Mouse (Mus musculus) layer of hippocampus, postnatal 10 days (tissue): ENCODE measurements at regions not wholly inside any gene's neighbourhood (a gene's known extent, or its start where the extent isn't known, plus 50 kb on each side); places are given as distances from the start of the nearest gene placed in this dataset.

Experiments used
- DNase-seq, 2 experiments: peaks; one replicate each; pipeline ENCODE4 v3.0.0; 2021; ENCODE audit warnings: low spot score in 2 of 2

GRCm38 (mm10) chr13:72800546-72800945 lies 171.9 kb downstream of the Irx2 start:
- no peak for DNase-seq

DNA sequence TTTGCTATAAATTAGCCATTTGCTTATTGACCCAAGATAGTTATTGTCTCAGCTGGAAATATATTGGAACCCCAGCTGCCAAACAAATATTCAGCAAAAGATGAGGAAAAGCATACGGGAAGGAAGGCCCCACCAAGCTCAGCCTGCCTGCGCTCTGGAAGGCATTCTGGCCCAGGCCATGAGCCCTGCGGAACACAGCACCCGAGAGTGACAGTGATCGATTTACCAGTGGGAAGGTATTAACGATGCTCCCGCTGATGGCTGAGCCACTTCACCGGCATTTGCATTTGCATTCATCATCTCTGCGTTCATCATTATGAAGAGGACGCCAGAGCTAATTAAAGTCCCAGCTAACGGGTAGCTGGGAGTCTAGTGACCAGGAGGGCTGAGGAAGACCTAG lies 174.8 kb downstream of the Irx2 start:
- no peak for DNase-seq

DNA sequence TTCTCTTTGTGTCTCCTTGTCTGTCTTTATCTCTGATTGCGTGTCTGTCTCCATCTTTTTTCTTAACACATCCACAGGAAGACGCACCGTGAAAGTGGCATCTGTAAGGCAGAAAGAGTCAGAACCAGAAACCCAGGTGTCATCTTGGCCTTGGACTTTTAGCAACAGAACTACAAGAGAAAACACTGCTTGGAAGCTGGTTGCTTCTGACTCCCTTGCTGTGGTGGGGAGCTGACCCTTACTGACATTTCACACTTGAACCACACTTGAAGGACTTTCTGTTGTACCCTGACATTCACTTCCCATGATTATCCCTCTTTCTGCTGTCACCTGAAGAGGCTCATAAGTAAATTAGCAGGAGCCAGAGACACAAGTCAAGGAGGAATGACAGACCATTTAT lies 180.6 kb downstream of the Irx2 start:
- DNase-seq: no peak

DNA sequence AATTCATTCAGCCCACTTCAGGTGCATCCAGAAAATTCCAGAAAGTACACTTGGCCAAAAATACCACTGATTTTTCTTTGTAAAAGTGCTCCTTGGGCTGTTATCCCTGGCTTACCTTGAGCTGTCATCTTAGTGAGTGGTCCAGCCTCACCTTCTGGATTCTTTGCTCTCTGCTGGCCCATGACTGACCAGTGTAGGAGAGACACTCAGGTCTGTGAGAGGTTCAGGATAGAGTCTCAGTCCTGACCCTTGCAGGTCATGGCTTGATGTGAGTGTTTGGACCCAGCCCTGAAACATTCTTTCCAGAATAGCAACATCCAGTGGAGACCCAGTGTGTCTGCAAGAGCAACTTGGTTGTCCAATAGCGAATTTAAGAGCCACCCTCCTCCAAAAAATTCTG lies 182.0 kb downstream of the Irx2 start:
- DNase-seq: no peak

DNA sequence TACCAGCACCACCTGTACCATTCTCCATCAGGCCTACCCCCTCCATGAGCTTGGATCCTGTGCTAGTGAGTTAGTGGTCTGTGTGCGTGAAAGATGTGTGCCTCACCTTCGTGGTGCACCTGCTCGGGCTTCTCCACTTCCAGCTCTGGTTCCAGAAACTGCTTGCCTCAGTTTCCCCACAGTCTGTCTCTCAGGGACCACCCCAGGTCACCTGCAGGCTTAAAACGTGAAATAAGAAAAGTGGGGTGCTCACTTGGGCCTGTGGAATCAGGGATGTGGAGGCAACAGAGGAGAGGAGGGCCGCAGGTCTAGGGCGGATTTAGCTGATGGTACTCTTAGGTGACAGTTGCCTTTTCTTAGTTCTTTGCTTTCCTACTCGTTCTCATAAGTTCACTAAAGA lies 186.0 kb downstream of the Irx2 start:
- no peak for DNase-seq

DNA sequence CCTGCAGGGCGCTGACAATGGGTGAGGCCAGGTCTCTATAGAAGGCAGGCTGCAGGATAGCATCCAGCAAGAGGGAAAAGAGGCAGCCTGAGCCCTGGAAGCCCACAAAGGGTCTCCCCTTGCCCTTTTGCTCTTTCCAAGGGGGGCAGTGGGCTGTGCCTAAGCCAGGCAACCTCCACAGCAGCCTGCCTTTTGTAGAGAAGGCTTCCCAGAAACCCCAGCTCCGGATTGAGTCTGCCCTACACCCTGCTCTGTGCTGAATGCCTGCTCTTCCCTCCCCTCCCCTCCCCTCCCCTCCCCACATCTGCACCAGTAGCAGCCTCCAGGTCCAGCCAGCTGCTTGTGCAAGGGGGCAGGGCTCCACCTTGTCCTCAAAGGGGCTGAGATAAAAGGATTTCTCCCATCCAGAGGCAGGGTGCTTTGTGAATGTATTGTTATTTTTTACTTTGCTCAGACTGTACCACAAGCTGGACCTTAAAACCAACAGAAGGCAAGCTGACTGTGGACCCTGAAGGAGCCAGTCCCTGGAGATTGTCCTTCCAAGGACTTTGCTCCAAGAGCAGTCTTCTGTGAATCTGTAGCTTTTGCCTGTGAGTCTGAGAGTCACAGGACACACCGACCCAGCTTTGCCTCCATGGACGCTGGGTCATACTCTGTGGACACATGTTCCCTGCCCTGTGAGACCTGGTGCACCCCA lies 186.8 kb downstream of the Irx2 start:
- DNase-seq: no peak

DNA sequence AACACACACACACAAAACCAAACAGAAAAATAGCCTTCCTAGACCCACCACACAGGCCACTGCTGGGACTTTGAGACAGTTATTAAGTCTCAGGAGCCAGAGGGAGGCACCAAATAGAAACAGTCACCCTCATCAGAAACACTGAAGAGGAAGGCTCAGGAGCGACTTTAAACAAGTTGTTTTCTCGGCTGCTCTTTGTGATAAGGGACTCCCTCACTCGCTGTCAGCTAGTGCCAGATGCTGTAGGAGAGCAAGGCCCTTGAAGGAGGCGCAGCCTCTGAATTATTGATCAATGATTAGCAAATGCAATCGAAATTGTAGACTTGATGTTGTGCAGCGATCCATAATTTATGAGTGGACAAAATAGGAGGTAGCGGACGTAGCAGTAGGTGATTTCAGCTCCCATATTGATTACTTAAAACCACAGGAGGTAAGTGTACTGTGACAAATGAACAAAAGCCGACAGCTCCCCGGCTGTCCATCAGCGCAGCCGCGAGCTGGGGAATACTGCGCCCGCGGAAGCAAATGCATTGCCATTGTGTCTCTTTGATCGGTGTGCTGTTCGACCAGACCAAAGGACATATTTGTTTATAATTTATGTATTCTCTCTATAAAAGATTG lies 187.4 kb downstream of the Irx2 start:
- no peak for DNase-seq

GRCm38 (mm10) chr13:72816856-72817255 lies 188.2 kb downstream of the Irx2 start:
- no peak for DNase-seq

- DNase-seq: no peak
These were observed 188.9 kb downstream of the Irx2 start for GRCm38 (mm10) chr13:72817521-72817920.

DNA sequence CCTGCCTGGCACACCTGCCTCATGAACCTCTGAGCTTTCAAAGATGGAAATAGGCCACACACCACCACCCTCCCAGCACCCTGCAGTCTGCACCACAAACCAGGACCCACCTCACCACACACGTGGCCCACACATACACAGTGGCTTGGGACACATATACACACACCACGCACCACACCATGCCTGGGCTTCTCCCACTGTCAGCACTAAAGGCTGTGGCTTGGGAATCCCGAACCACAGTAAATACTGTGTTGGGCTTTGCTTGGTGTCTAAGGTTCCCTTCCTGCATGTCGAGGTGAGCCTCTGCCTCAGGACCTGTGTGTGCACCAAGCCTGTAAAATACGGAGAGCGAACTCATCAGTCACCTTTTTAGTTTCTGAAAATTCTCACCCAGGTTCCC lies 189.3 kb downstream of the Irx2 start:
- no peak for DNase-seq

DNA sequence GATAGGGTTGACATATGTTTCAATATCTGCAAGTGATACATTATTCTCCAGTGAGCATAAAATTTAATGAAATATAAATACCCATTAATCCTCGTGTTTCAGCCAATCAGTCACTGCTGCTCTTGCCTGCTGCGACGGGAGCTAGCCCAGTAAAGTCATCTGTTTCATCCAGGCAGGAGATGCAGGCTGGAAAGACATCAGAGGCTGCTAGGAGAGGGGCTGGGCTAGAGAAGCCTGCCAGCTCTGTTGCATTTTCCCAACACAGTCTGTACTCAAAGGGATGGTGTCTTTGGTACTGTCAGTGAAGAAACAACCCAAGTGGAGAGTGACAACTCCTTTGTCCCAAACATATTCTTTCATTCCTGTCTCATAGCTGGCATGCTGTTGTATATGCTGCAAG lies 198.0 kb downstream of the Irx2 start:
- DNase-seq: peak; percentile 14 to 34

DNA sequence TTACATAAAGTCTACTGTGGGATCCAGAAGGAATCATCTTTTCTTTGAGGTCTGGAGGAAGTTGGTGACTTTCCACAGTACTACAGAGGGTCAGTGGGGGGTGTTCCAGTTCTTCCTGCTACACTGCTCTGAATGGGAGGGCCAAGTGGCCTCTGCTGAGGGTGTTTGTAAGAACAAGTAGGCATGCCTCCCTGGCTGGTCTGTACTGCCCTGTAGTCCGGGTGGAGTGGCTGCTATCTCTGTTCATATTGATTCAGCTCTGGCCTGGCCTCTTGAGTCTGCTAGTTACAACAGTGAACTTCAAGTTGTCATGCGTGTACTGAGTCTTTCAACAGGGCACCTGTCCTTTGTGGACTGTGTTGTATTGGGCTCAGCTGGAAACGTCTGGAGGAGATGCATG lies 200.7 kb downstream of the Irx2 start:
- DNase-seq: no peak

GRCm38 (mm10) chr13:72833326-72833725 lies 204.7 kb downstream of the Irx2 start:
- DNase-seq: no peak

DNA sequence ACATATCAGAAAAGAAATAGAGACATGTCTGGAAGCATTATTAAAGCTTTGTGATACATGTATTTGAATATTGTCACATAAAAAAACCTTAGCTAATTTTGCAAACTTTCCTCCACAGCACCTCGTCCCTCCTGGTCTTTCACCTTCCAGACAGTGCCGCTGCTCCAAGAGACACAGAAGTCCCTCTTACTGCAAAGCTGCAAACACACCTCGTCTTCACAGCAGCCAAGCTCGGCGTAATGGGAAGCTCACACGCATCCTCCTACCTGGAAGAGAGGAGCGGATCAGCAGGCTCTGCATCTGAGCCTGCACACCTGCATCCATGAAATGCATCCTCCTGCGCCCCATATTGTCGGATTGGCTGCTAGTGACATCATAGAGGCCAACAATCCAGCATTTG lies 208.4 kb downstream of the Irx2 start:
- no peak for DNase-seq

DNA sequence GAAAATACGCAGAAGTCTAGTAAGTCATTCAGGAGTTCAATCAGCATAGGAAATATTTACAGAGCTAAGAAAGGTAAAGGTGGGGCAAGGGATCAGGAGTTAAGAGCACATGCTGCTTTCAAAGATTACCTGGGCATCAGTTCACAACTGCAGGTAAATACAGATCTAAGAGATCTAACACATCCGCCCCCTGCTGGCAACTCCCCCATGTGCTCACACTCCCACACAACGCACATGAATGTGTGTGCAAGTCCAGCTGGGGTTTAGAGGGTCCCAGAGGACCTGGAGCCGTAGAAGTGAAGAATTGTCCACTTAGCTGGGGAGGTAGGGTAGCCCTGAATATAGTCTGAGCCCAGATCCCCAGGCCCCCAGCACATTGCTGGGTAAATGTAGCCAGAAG lies 219.5 kb downstream of the Irx2 start:
- no peak for DNase-seq

DNA sequence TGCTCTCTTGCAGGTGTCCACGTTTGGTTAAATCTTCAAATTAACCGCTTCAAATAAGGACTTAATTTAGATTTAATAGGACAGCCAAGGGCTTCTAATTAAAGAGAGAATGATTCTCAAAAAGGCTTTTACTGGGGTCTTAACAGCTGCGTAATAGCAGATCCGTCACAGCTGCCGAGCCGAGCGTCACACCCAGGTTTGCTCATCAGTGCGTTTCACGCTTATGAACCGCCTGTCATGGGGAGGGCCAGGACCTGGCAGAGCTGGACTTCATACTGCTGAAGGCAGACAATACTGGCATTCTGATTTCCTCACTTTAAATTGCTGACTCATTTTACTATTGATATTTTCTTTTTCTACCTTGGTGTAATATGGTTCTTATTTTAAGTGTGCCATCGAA lies 221.2 kb downstream of the Irx2 start:
- DNase-seq: no peak

DNA sequence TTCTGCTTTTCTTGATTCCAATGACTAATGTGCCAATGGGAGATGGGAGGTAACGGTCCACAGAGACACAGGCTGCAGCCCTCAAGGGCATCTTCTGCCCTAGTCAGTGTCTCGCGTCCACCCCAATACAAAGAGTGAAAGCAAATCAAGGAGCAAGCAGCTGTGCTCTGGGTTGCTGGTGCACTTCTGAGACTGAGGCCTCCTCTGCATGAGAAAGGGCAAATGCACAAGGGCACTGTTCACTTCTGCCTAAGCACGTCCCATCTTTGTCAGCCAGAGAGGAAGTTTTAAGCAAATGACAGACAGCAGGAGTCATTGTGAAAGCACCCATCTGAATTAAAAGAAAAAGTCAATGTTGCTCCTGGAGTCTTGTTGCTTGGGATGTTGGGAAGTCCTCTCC lies 224.3 kb downstream of the Irx2 start:
- DNase-seq: no peak

DNA sequence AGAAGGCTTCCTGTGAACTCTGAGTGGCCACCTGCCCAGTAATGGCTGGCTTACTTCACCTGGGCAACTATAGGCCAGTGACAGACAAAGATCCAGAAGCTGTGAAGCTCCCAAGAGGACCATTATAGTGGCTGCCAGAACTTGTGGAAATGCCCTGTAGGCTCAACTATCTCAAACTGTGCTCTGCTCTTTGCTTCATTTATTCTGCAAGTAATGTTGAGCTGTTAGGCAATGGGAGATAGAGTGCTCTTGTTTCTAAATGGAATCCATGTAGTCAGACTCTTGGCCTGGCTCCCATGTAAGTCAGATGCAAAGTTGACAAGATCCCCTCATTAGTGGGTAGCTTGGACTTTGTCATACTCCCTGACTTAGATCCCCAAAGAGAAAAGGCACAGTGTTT lies 247.3 kb downstream of the Irx2 start:
- DNase-seq: no peak

DNA sequence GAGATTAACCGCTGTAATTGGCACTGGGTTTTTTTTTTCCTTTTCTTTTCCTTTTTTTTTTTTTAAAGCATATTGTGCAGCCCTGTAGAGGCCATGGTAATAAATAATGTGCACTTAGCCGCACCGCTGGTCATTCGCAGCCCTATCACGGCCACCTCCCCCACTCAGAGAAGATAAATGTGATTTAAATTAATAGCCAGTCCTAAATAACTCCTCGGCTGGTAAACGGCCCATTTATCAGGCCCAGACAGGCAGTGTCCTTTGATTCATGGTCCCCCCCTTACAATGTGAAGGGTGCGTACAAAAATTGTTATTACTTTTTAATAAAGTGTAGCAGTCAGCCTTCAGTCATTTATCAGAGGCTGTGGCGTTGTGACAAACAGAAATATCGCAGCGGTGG lies 266.4 kb downstream of the Irx2 start:
- no peak for DNase-seq

GRCm38 (mm10) chr13:72902576-72902975 lies 274.0 kb downstream of the Irx2 start:
- no peak for DNase-seq

GRCm38 (mm10) chr13:72918895-72919294 lies 290.3 kb downstream of the Irx2 start:
- DNase-seq: no peak

DNA sequence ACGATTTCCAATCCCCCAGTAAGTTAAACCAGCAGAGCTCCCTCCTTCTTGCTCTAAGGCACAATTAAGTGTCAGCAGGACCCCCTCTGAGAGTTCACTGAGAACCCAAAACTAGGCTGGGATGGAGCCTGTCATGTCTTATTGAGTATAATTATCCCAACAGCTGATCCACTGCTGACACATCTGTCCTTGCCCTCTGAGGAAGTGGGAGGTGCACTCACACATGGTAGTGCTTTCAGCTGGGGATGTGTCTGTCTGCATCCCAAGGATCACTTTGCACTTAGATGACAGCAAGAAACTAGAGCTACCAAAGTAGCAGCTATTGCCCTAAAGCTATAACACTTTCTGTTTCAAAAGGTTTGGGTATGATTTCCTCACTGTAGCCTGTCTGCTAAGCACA lies 291.7 kb downstream of the Irx2 start:
- no peak for DNase-seq

- DNase-seq: no peak
These were observed 296.0 kb downstream of the Irx2 start for GRCm38 (mm10) chr13:72924560-72925135.
